Mouse (Mus musculus) neural tube, embryonic 15.5 days (tissue): ENCODE data around the gene Tyms. TPM values are rescaled to one million over a fixed set of nuclear protein-coding genes. Genes with fewer than 3 reads are reported as not detected.
A peak's percentile ranks its signal among the peaks of the same experiment; 100 is the strongest.

ENCODE experiments used
- ATAC-seq: fragments of 200-750 bp; cut with Nextera tagmentation; 2 replicates; pipeline ENCODE4 v1.8.0; 2017; ENCODE audit warnings: mild to moderate bottlenecking, moderate TSS enrichment, moderate library complexity; ENCODE audit not compliant: low FRiP score
- H3K27ac ChIP-seq: fragments of 300-500 bp; sonication (generic); replicated peaks from 2 replicates; pipeline ENCODE4 v1.5.1; 2015; ENCODE audit warnings: mild to moderate bottlenecking, inconsistent platforms
- H3K27me3 ChIP-seq: fragments of 300-500 bp; sonication (generic); replicated peaks from 2 replicates; pipeline ENCODE4 v1.6.1; 2015; ENCODE audit warnings: inconsistent platforms
- H3K36me3 ChIP-seq: fragments of 300-500 bp; sonication (generic); 2 replicates; pipeline ENCODE4 v1.6.1; 2015; ENCODE audit warnings: inconsistent platforms
- H3K4me1 ChIP-seq: fragments of 300-500 bp; sonication (generic); 2 replicates; pipeline ENCODE4 v1.6.1; 2015; ENCODE audit warnings: inconsistent platforms
- H3K4me2 ChIP-seq: fragments of 300-500 bp; sonication (generic); 2 replicates; pipeline ENCODE4 v1.6.1; 2015; ENCODE audit warnings: inconsistent platforms, mild to moderate bottlenecking, moderate library complexity
- H3K4me3 ChIP-seq: fragments of 300-500 bp; sonication (generic); replicated peaks from 2 replicates; pipeline ENCODE4 v1.5.1; 2015; ENCODE audit warnings: mild to moderate bottlenecking, inconsistent platforms
- H3K9ac ChIP-seq: fragments of 300-500 bp; sonication (generic); replicated peaks from 2 replicates; pipeline ENCODE4 v1.6.1; 2015; ENCODE audit warnings: mild to moderate bottlenecking, inconsistent platforms
- H3K9me3 ChIP-seq: fragments of 300-500 bp; sonication (generic); replicated peaks from 2 replicates; pipeline ENCODE4 v1.6.1; 2016; ENCODE audit warnings: inconsistent platforms
- WGBS: fragments of 180-500 bp; shearing (Covaris S2); methylation state at CpG from one replicate; pipeline ENCODE4 v1.1.7; 2015; ENCODE audit warnings: mixed read lengths; 5-methylcytosine and 5-hydroxymethylcytosine counted together
- polyA plus RNA-seq: library from polyadenylated mRNA; unstranded; fragments of >200 nt; fragmentation: Nextera tagmentation; extraction: Ambion mirVana; gene quantifications from 2 replicates; pipeline ENCODE4 v1.2.1, GENCODE M21; 2015

Gene Tyms
- polyA plus RNA-seq, 1 experiment from 2014 or later = 40.9 TPM

DNA sequence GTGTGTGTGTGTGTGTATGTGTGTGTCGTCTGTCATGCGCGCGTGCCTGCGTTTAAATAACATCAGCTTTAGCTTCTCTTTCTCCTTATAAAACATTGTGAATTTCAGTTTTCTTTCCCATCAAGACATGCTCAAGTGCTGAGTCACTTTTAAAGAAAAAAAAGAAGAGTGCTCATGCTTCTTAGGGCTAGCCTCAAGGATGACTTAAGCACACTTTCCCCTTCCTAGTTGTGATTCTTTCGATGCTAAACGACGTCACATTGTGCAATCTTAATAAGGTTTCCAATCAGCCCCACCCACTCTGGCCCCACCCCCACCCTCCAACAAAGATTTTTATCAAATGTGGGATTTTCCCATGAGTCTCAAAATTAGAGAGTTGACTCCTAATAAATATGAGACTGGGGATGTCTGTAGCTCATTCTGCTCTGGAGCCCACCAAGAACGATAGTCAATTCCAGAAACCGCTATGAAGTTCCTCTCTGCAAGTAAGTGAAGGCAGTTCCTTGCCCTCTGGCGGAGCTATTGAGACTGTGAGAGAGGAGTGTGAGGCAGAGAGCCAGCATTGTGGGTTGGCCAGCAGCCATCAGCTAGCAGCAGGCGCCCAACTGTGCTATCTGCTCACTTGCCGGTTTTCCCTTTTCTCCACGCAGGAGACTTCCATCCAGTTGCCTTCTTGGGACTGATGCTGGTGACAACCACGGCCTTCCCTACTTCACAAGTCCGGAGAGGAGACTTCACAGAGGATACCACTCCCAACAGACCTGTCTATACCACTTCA lies 60.5 kb downstream of the Tyms start, which contains the start of gene Il6:
Gene Il6, plus strand, starts transcription at position 389 of the 778 bp plus-strand sequence.
- WGBS = 63% methylated on average over 16 of the region's 16 CpGs
- H3K4me3 ChIP-seq = no peak within 1 kb of the TSS
- H3K9me3 ChIP-seq = no peaks in the 10 kb centered on the region
- 0 out of 2 replicates have a peak, but pooled peaks cover 2% of the 10 kb centered on the region for H3K4me1 ChIP-seq
- H3K36me3 ChIP-seq = no peaks in the 10 kb centered on the region
- no peak within 1 kb of the TSS for H3K27ac ChIP-seq
- no peak for ATAC-seq
- H3K9ac ChIP-seq = no peak within 1 kb of the TSS
- no peaks in the 10 kb centered on the region for H3K27me3 ChIP-seq
- peak within 1 kb of the TSS; percentile 25 for H3K4me2 ChIP-seq

Other genes with a start within 250 kb of the Tyms start
- not detected in 2 replicates for gene Il6, start 60.5 kb downstream of the Tyms start, polyA plus RNA-seq
- gene Garem2, start 31.5 kb upstream of the Tyms start, polyA plus RNA-seq = 8.2 and 9.6 TPM in 2 replicates
- gene 3110082J24Rik, start 32.5 kb upstream of the Tyms start, polyA plus RNA-seq = 1.8 and 3.1 TPM in 2 replicates
- 67.2 and 89.6 TPM in 2 replicates for gene Hadha, start 81.5 kb upstream of the Tyms start, polyA plus RNA-seq
- 57.5 and 86.0 TPM in 2 replicates for gene Hadhb, start 81.6 kb upstream of the Tyms start, polyA plus RNA-seq
- 0.11 TPM in 1 of 2 replicates, not detected in the other for gene Adgrf3, start 132.1 kb upstream of the Tyms start, polyA plus RNA-seq
- gene Selenoi, start 159.0 kb upstream of the Tyms start, polyA plus RNA-seq = 25.0 and 26.6 TPM in 2 replicates
- gene Drc1, start 207.8 kb upstream of the Tyms start, polyA plus RNA-seq = 4.1 and 7.1 TPM in 2 replicates